Mouse (Mus musculus) MEL (cell line): ENCODE measurements around the gene Rnf141.

ENCODE experiments used
- MYC ChIP-seq: IDR thresholded peaks from 2 replicates; pipeline ENCODE4 v1.6.1; 2011; ENCODE audit warnings: low read depth, mild to moderate bottlenecking, low read length, improper control_type of control experiment, moderate library complexity
- POLR2A ChIP-seq, 2 experiments: IDR thresholded peaks; 2 replicates each; pipeline ENCODE4 v1.6.1; 2011 to 2012; ENCODE audit warnings: low read length in 2 of 2, mild to moderate bottlenecking in 2 of 2, control low read depth in 1 of 2, improper control_type of control experiment in 1 of 2, low read depth in 1 of 2, moderate library complexity in 1 of 2; ENCODE audit not compliant: control insufficient read depth in 1 of 2, insufficient read depth in 1 of 2, poor library complexity in 1 of 2
- ZC3H11A ChIP-seq: IDR thresholded peaks from 2 replicates; pipeline ENCODE4 v1.6.1; 2012; ENCODE audit warnings: low read depth, mild to moderate bottlenecking, inconsistent platforms, low read length, improper control_type of control experiment
- ZMIZ1 ChIP-seq: IDR thresholded peaks from 2 replicates; pipeline ENCODE4 v1.6.1; 2012; ENCODE audit warnings: low read depth, mild to moderate bottlenecking, inconsistent platforms, low read length, improper control_type of control experiment, moderate library complexity

DNA sequence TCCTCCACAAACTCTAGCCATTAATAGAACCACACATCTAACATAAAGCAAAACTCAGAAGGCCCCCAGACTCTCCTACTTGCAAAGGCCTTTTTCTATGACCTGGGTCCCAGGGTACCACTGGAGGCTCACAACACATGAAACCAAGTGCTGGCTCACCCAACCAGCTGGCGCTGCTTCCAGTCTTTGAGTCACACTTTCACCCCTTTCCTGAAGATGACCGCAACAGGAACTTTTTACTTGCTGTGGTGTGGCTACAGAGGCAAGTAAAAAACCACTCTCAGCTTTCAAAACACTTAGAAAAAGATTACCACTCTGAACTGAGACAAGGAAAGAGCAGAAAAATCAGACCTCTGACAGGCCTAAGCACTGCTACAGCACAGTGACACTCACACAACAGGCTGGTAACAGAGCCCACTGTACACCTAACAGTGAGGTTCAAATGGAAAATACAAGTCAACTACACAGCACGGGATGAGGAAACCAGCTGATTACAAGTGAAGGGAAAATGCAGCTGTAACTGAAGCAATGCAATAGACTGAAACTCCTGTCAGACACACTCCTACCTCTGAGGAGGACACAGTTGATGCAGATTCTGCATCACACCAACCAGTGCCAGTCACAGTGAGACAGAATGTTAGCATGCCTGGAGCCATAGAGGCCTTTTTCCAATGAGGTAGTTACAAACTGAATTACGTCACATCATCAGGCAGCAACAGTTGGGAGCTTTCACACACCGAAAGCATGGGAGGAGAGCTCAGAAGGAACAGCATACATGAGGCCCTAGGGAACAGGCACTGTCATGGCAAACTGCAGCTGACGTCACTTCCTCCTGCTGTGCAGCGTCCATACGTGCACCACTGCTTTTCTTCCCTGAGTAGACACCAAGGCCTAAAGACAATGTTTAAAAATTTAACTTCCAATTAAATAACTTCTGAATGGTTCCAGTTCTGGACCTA lies 20.0 kb downstream of the Rnf141 start:
- TF ChIP-seq MYC, result no peak
- no peak for TF ChIP-seq ZC3H11A
- no peak for TF ChIP-seq POLR2A (IDR thresholded peaks at IDR 0.05; ENCODE audit: control insufficient read depth in 1 of 2, insufficient read depth in 1 of 2, low read depth in 1 of 2, low read length in 2 of 2, poor library complexity in 1 of 2)
- no peak for TF ChIP-seq ZMIZ1
